Mouse (Mus musculus) kidney, postnatal 36 days (tissue): ENCODE data around the gene Nol6.
A peak's percentile ranks its signal among the peaks of the same experiment; 100 is the strongest.

Experiments used
- DNase-seq, 2 experiments: peaks; one replicate each; pipeline ENCODE4 v3.0.0; 2021 to 2022; ENCODE audit warnings: mixed read lengths in 2 of 2

The Nol6 gene

GRCm38 (mm10) chr4:41078726-41079125 is 45.5 kb downstream of the Nol6 start:
- no peak for DNase-seq

- no peak for DNase-seq
These were observed 49.8 kb downstream of the Nol6 start for GRCm38 (mm10) chr4:41074461-41074860.

GRCm38 (mm10) chr4:41073008-41073817 is 51.0 kb downstream of the Nol6 start:
- no peak for DNase-seq

GRCm38 (mm10) chr4:41071500-41072429 is 52.5 kb downstream of the Nol6 start:
- peak in 1 of 2 experiments; percentile 59 for DNase-seq

- DNase-seq = no peak
These were observed 59.1 kb downstream of the Nol6 start for GRCm38 (mm10) chr4:41065196-41065595.
